Mouse (Mus musculus) heart, postnatal 0 days (tissue): ENCODE measurements around the gene AC109138.7. TPM values are rescaled to one million over a fixed set of nuclear protein-coding genes. Genes with fewer than 3 reads are reported as not detected.

ENCODE experiments used
- ATAC-seq: fragments of 200-750 bp; cut with Nextera tagmentation; 2 replicates; pipeline ENCODE4 v1.8.0; 2017; ENCODE audit warnings: low read depth, moderate number of reproducible peaks, moderate library complexity; ENCODE audit not compliant: insufficient read depth
- DNase-seq: peaks from one replicate; pipeline ENCODE4 v3.0.0-alpha.2; 2016; ENCODE audit warnings: low spot score
- H3K27ac ChIP-seq: fragments of 300-500 bp; sonication (generic); 2 replicates; pipeline ENCODE4 v1.5.1; 2014; ENCODE audit warnings: low read depth, mild to moderate bottlenecking
- H3K27me3 ChIP-seq: fragments of 300-500 bp; sonication (generic); 2 replicates; pipeline ENCODE4 v1.6.1; 2014; ENCODE audit warnings: low read length, mixed read lengths; ENCODE audit not compliant: control insufficient read depth, insufficient read depth
- H3K36me3 ChIP-seq: fragments of 300-500 bp; sonication (generic); replicated peaks from 2 replicates; pipeline ENCODE4 v1.6.1; 2014; ENCODE audit warnings: low read length, mixed read lengths; ENCODE audit not compliant: control insufficient read depth, insufficient read depth
- H3K4me1 ChIP-seq: fragments of 300-500 bp; sonication (generic); 2 replicates; pipeline ENCODE4 v1.6.1; 2014; ENCODE audit warnings: antibody characterized with exemption; ENCODE audit not compliant: control insufficient read depth, insufficient read depth
- H3K4me2 ChIP-seq: fragments of 300-500 bp; sonication (generic); 2 replicates; pipeline ENCODE4 v1.6.1; 2014; ENCODE audit warnings: low read depth, mild to moderate bottlenecking, low read length, moderate library complexity
- H3K4me3 ChIP-seq: fragments of 300-500 bp; sonication (generic); 2 replicates; pipeline ENCODE4 v1.5.1; 2014; ENCODE audit warnings: low read depth, low read length
- H3K9ac ChIP-seq: fragments of 300-500 bp; sonication (generic); replicated peaks from 2 replicates; pipeline ENCODE4 v1.6.1; 2014; ENCODE audit warnings: low read depth, low read length, mixed read lengths
- H3K9me3 ChIP-seq: fragments of 300-500 bp; sonication (generic); replicated peaks from 2 replicates; pipeline ENCODE4 v1.6.1; 2016; ENCODE audit warnings: low read length; ENCODE audit not compliant: control insufficient read depth
- CTCF ChIP-seq: IDR thresholded peaks from 2 replicates; pipeline ENCODE4 v1.5.1; 2016; ENCODE audit warnings: antibody characterized with exemption, control low read depth, low read depth
- EP300 ChIP-seq: IDR thresholded peaks from 2 replicates; pipeline ENCODE4 v1.6.1; 2016; ENCODE audit warnings: antibody characterized with exemption, low read depth
- WGBS: fragments of 180-500 bp; shearing (Covaris S2); extraction: QIAGEN DNeasy Blood & Tissue Kit; methylation state at CpG from one replicate; pipeline ENCODE4 v1.1.7; 2014; 5-methylcytosine and 5-hydroxymethylcytosine counted together
- microRNA-seq: library from miRNA; unstranded; fragments of <30 nt; microRNA quantifications from one replicate; pipeline ENCODE4, GENCODE M21; 2016
- polyA plus RNA-seq: library from polyadenylated mRNA; unstranded; fragments of >200 nt; fragmentation: Nextera tagmentation; extraction: Ambion mirVana; gene quantifications from 2 replicates; pipeline ENCODE4 v1.2.1, GENCODE M21; 2015
- total RNA-seq: library from RNA; depleted of rRNA; stranded (reverse); fragments of >200 nt; gene quantifications from 2 replicates; pipeline ENCODE4 v1.2.3, GENCODE M21; 2014; ENCODE audit warnings: low replicate concordance; rRNA removed

The AC109138.7 gene
- total and polyA plus RNA-seq, 2 experiments from 2014 or later: not detected

DNA sequence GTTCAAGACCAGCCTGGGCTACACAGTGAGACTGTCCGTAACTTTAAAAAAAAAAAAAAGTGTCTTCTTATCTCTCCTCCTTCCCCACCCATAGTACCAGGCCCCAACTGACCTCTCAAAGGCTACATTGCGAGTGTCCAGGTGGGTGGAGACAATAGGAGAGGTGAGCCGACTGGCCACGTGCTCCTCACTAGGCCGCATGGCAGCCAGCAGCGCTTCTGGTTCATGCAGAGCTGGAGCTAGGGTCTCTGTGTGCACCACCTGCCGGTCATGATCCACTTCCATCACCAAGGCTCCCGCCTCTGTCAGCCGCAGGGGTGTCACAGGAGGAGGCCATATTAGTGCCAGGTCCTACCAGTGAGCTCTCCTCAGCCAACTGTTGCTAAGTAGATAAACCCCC is 66.3 kb downstream of the AC109138.7 start:
- H3K27me3 ChIP-seq: peaks cover 5% of the 10 kb centered on the region; the same call in 1 of the 2 replicates
- H3K9me3 ChIP-seq: no peaks in the 10 kb centered on the region
- ATAC-seq (no peak), DNase-seq (no peak)
- no peak overlapping the region for H3K4me2 ChIP-seq
- H3K27ac ChIP-seq: no peak overlapping the region
- H3K36me3 ChIP-seq: no peaks in the 10 kb centered on the region
- TF ChIP-seq EP300 (no peak), CTCF (no peak)
- H3K4me3 ChIP-seq: no peak overlapping the region
- H3K4me1 ChIP-seq: no peaks in the 10 kb centered on the region; the same call in 1 of the 2 replicates
- WGBS: 96% methylated on average over 9 of the region's 9 CpGs
- H3K9ac ChIP-seq: no peak overlapping the region

Small RNA genes lying within 50 kb of the gene (microRNA-seq; reads per million reads assigned to microRNA genes)
- not detected for gene Gm26115
- not detected for gene Mir6985

Other genes with a start within 250 kb of the AC109138.7 start
- gene Aldh3b2, start 242.0 kb upstream of the AC109138.7 start, total RNA-seq: 3.9 TPM in 1 of 2 replicates, not detected in the other
- 0.18 TPM in 2 replicates for gene Aldh3b2, start 242.0 kb upstream of the AC109138.7 start, polyA plus RNA-seq
- gene Acy3, start 227.8 kb upstream of the AC109138.7 start, total RNA-seq: 32.3 and 74.8 TPM in 2 replicates
- gene Acy3, start 227.8 kb upstream of the AC109138.7 start, polyA plus RNA-seq: 21.5 and 22.6 TPM in 2 replicates
- gene Tbx10, start 221.6 kb upstream of the AC109138.7 start, total RNA-seq: not detected in 2 replicates
- not detected in 2 replicates for gene Tbx10, start 221.6 kb upstream of the AC109138.7 start, polyA plus RNA-seq
- gene Nudt8, start 213.8 kb upstream of the AC109138.7 start, total RNA-seq: 110 and 175 TPM in 2 replicates
- 131 and 138 TPM in 2 replicates for gene Nudt8, start 213.8 kb upstream of the AC109138.7 start, polyA plus RNA-seq
- gene Gm49405, start 213.7 kb upstream of the AC109138.7 start, total RNA-seq: 4.0 and 7.0 TPM in 2 replicates
- 3.6 and 4.0 TPM in 2 replicates for gene Gm49405, start 213.7 kb upstream of the AC109138.7 start, polyA plus RNA-seq
- 158 and 202 TPM in 2 replicates for gene Doc2g, start 211.0 kb upstream of the AC109138.7 start, total RNA-seq
- 114 and 116 TPM in 2 replicates for gene Doc2g, start 211.0 kb upstream of the AC109138.7 start, polyA plus RNA-seq
- 910 and 941 TPM in 2 replicates for gene Ndufv1, start 201.6 kb upstream of the AC109138.7 start, total RNA-seq
- 1,083 and 1,090 TPM in 2 replicates for gene Ndufv1, start 201.6 kb upstream of the AC109138.7 start, polyA plus RNA-seq
- 266 and 311 TPM in 2 replicates for gene Gstp1, start 176.4 kb upstream of the AC109138.7 start, total RNA-seq
- 440 and 449 TPM in 2 replicates for gene Gstp1, start 176.4 kb upstream of the AC109138.7 start, polyA plus RNA-seq
- gene Gstp2, start 168.3 kb upstream of the AC109138.7 start, total RNA-seq: 4.5 and 9.7 TPM in 2 replicates
- gene Gstp2, start 168.3 kb upstream of the AC109138.7 start, polyA plus RNA-seq: 17.0 and 22.7 TPM in 2 replicates
- gene Gstp3, start 154.8 kb upstream of the AC109138.7 start, total RNA-seq: not detected in 2 replicates
- not detected in 2 replicates for gene Gstp3, start 154.8 kb upstream of the AC109138.7 start, polyA plus RNA-seq
- not detected in 2 replicates for gene Cabp2, start 132.8 kb upstream of the AC109138.7 start, total RNA-seq
- gene Cabp2, start 132.8 kb upstream of the AC109138.7 start, polyA plus RNA-seq: not detected in 2 replicates
- gene Cdk2ap2, start 117.2 kb upstream of the AC109138.7 start, total RNA-seq: 63.2 and 67.3 TPM in 2 replicates
- gene Cdk2ap2, start 117.2 kb upstream of the AC109138.7 start, polyA plus RNA-seq: 46.8 and 59.6 TPM in 2 replicates
- gene Pitpnm1, start 114.4 kb upstream of the AC109138.7 start, total RNA-seq: 26.2 and 47.3 TPM in 2 replicates
- gene Pitpnm1, start 114.4 kb upstream of the AC109138.7 start, polyA plus RNA-seq: 17.9 and 21.9 TPM in 2 replicates
- 21.4 and 23.8 TPM in 2 replicates for gene Aip, start 88.5 kb upstream of the AC109138.7 start, total RNA-seq
- gene Aip, start 88.5 kb upstream of the AC109138.7 start, polyA plus RNA-seq: 61.7 and 66.2 TPM in 2 replicates
- not detected in 2 replicates for gene Gpr152, start 74.6 kb upstream of the AC109138.7 start, total RNA-seq
- 0.03 TPM in 2 replicates for gene Gpr152, start 74.6 kb upstream of the AC109138.7 start, polyA plus RNA-seq
- not detected in 2 replicates for gene Cabp4, start 70.3 kb upstream of the AC109138.7 start, total RNA-seq
- gene Cabp4, start 70.3 kb upstream of the AC109138.7 start, polyA plus RNA-seq: 0.07 and 0.11 TPM in 2 replicates
- gene Coro1b, start 65.7 kb upstream of the AC109138.7 start, total RNA-seq: 120 and 144 TPM in 2 replicates
- 97.2 and 102 TPM in 2 replicates for gene Coro1b, start 65.7 kb upstream of the AC109138.7 start, polyA plus RNA-seq
- gene Ptprcap, start 60.8 kb upstream of the AC109138.7 start, total RNA-seq: 13.5 TPM in 1 of 2 replicates, not detected in the other
- 0.46 and 1.1 TPM in 2 replicates for gene Ptprcap, start 60.8 kb upstream of the AC109138.7 start, polyA plus RNA-seq
- 34.2 and 62.0 TPM in 2 replicates for gene Rps6kb2, start 51.0 kb upstream of the AC109138.7 start, total RNA-seq
- gene Rps6kb2, start 51.0 kb upstream of the AC109138.7 start, polyA plus RNA-seq: 32.9 and 35.2 TPM in 2 replicates
- 40.3 and 119 TPM in 2 replicates for gene Carns1, start 38.9 kb upstream of the AC109138.7 start, total RNA-seq
- gene Carns1, start 38.9 kb upstream of the AC109138.7 start, polyA plus RNA-seq: 20.6 and 23.8 TPM in 2 replicates
- 5.2 TPM in 1 of 2 replicates, not detected in the other for gene Tbc1d10c, start 23.1 kb upstream of the AC109138.7 start, total RNA-seq
- 2.7 and 4.4 TPM in 2 replicates for gene Tbc1d10c, start 23.1 kb upstream of the AC109138.7 start, polyA plus RNA-seq
- 808 and 961 TPM in 2 replicates for gene Ppp1ca, start 22.3 kb upstream of the AC109138.7 start, total RNA-seq
- gene Ppp1ca, start 22.3 kb upstream of the AC109138.7 start, polyA plus RNA-seq: 738 and 763 TPM in 2 replicates
- 9.5 and 12.3 TPM in 2 replicates for gene Rad9a, start 12.7 kb upstream of the AC109138.7 start, total RNA-seq
- 9.5 and 9.7 TPM in 2 replicates for gene Rad9a, start 12.7 kb upstream of the AC109138.7 start, polyA plus RNA-seq
- gene Clcf1, start 119 bp upstream of the AC109138.7 start, total RNA-seq: 3.4 and 14.7 TPM in 2 replicates
- 0.67 and 0.91 TPM in 2 replicates for gene Clcf1, start 119 bp upstream of the AC109138.7 start, polyA plus RNA-seq
- 18.6 and 30.8 TPM in 2 replicates for gene Pold4, start 17.5 kb downstream of the AC109138.7 start, total RNA-seq
- 23.0 and 27.9 TPM in 2 replicates for gene Pold4, start 17.5 kb downstream of the AC109138.7 start, polyA plus RNA-seq
- gene Ssh3, start 54.8 kb downstream of the AC109138.7 start, total RNA-seq: 11.5 and 11.6 TPM in 2 replicates
- 6.2 and 6.4 TPM in 2 replicates for gene Ssh3, start 54.8 kb downstream of the AC109138.7 start, polyA plus RNA-seq
- gene Ankrd13d, start 68.8 kb downstream of the AC109138.7 start, total RNA-seq: 2.1 and 2.3 TPM in 2 replicates
- gene Ankrd13d, start 68.8 kb downstream of the AC109138.7 start, polyA plus RNA-seq: 0.40 and 0.41 TPM in 2 replicates
- gene Grk2, start 91.9 kb downstream of the AC109138.7 start, total RNA-seq: 50.4 and 50.6 TPM in 2 replicates
- 6.9 and 7.8 TPM in 2 replicates for gene Grk2, start 91.9 kb downstream of the AC109138.7 start, polyA plus RNA-seq
- 55.0 and 65.3 TPM in 2 replicates for gene Kdm2a, start 183.9 kb downstream of the AC109138.7 start, total RNA-seq
- 15.4 and 15.7 TPM in 2 replicates for gene Kdm2a, start 183.9 kb downstream of the AC109138.7 start, polyA plus RNA-seq
- gene Rhod, start 225.1 kb downstream of the AC109138.7 start, total RNA-seq: 24.3 and 35.0 TPM in 2 replicates
- gene Rhod, start 225.1 kb downstream of the AC109138.7 start, polyA plus RNA-seq: 16.0 and 18.4 TPM in 2 replicates